Mouse (Mus musculus): ENCODE results near the gene Stambp.

The Stambp gene

GRCm38 (mm10) chr6:83568901-83569862 lies 3.3 kb downstream of the Stambp start:
- no peak for DNase-seq (ENCODE audit: low spot score)

- DNase-seq (ENCODE audit: low spot score), result no peak
Observed at GRCm38 (mm10) chr6:83555972-83556371, 16.6 kb downstream of the Stambp start.

GRCm38 (mm10) chr6:83548346-83548745 lies 24.2 kb downstream of the Stambp start:
- DNase-seq (ENCODE audit: low spot score), result no peak

DNA sequence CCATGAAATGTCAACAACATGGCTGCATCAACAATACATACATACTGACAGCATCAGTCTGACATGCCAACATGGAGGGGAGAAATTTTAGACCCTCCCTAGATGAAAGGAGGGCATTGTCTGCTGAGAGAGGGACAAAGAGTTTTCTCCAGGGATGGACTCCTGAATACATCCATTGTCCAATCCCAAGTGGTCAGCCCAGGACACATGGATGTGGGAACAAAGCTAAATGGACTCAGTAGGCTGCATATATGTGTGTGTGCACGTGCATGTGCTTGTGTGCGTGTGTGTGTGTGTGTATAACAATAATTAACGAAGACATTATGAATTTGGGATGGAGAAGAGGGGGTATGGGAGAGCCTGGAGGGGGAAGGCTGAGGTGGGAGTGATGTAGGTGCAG lies 26.8 kb downstream of the Stambp start:
- no peak for DNase-seq (ENCODE audit: low spot score)

- DNase-seq (ENCODE audit: low spot score), result no peak
Observed at GRCm38 (mm10) chr6:83541756-83542456, 30.6 kb downstream of the Stambp start.

- DNase-seq (ENCODE audit: low spot score), result no peak
Observed at GRCm38 (mm10) chr6:83540017-83540416, 32.5 kb downstream of the Stambp start.

- DNase-seq (ENCODE audit: low spot score), result no peak
Observed at GRCm38 (mm10) chr6:83536795-83537059, 35.8 kb downstream of the Stambp start.

GRCm38 (mm10) chr6:83536028-83536794 lies 36.3 kb downstream of the Stambp start, which contains the start of gene Actg2:
TSS of gene Actg2 (minus strand) at chr6:83536265.
- DNase-seq (ENCODE audit: low spot score), result no peak

DNA sequence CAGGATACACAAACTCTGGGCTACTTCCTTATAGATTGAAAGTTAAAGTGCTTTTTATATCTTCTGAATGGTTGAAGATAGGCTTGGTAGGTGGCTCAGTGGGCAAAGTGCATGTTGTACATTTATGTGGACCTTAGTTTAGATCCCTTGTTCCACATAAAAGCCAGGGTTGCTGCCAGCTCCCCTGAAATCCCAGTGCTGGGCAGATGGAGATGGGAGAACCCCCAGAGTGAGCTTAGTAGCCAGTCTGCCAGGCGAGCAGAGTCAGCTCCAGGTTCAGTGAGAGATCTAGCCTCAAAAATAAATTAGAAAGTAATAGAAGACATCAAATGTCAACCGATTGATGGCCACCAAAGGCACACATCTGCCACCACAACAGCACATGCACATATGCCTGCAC lies 39.9 kb downstream of the Stambp start:
- DNase-seq (ENCODE audit: low spot score), result no peak

DNA sequence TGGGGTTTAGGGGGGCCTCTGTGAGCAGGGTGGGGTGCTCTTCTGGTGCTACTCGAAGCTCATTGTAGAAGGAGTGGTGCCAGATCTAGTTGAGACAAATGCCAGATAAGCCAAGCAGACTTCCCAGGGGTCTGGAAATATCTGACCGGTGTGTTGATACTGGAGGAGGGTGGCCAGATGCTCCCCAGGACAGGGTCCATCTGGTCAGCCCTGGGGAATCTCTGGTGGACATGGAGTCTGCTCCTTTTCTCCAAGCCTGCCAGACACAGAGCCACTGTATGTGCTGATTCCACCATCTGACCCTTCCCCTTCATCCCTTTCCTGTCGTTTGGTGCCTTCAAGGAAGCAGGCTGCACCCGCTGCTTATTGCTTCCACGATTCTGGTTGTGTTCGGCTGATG lies 49.3 kb downstream of the Stambp start:
- DNase-seq (ENCODE audit: low spot score), result no peak

GRCm38 (mm10) chr6:83521784-83522183 lies 50.7 kb downstream of the Stambp start:
- DNase-seq (ENCODE audit: low spot score), result no peak

- DNase-seq (ENCODE audit: low spot score), result no peak
Observed at GRCm38 (mm10) chr6:83518637-83519036, 53.9 kb downstream of the Stambp start.

GRCm38 (mm10) chr6:83515172-83515571 lies 57.4 kb downstream of the Stambp start:
- DNase-seq (ENCODE audit: low spot score), result no peak

DNA sequence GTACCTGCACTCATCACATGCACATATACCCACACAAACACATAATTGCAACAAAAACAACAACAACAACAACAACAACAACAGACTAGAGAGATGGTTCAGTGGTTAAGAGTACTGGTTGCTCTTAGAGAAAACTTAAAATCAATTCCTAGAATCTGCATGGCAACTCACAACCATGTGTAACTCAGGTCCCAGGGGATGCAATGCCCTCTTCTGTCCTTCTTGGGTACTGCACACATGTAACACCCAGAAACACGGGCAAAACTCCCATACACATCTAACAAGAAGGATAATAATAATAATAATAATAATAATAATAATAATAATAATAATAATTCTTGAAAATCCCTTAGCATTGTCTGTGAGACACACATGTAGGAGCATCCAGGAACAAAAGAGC lies 60.0 kb downstream of the Stambp start:
- peak; percentile 62 for DNase-seq (ENCODE audit: low spot score)

- no peak for DNase-seq (ENCODE audit: low spot score)
Observed at GRCm38 (mm10) chr6:83510210-83510609, 62.3 kb downstream of the Stambp start.

DNA sequence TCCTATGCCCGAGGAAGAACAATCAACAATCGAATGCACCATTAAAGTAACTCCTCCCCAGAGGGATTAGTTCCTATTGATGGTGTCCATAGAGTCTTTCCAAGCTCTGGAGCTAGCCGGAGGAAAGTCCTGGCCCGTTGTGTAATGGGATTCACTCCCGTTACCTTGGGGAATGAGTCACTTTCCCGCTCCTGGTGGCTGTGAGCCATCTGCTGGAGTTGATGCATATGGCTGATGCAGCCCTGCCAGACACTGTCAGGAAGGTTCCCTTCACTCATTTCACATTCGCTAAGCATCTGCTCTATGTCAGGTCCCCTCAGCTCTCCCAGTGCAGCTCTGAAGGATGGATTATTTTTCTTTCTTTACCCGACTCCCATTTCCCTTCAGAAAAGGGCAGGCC lies 63.1 kb downstream of the Stambp start:
- no peak for DNase-seq (ENCODE audit: low spot score)

DNA sequence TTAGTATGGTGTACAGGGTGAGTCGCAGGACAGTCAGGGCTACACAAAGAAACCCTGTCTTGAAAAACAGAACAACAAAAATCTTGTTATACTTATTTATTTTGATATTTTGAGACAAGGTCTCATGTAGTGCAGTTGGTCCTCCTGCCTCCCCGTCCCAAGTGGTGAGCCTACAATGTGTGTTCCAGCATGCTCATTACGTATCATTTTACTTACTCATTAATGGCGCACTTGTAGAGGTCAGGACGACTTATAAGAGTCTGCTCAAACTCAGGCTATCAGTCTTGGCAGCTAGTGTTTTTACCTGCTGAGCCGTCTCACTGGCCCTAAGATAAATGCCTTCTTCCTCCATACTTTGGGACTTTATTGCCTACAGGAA lies 65.4 kb downstream of the Stambp start:
- DNase-seq (ENCODE audit: low spot score), result no peak

DNA sequence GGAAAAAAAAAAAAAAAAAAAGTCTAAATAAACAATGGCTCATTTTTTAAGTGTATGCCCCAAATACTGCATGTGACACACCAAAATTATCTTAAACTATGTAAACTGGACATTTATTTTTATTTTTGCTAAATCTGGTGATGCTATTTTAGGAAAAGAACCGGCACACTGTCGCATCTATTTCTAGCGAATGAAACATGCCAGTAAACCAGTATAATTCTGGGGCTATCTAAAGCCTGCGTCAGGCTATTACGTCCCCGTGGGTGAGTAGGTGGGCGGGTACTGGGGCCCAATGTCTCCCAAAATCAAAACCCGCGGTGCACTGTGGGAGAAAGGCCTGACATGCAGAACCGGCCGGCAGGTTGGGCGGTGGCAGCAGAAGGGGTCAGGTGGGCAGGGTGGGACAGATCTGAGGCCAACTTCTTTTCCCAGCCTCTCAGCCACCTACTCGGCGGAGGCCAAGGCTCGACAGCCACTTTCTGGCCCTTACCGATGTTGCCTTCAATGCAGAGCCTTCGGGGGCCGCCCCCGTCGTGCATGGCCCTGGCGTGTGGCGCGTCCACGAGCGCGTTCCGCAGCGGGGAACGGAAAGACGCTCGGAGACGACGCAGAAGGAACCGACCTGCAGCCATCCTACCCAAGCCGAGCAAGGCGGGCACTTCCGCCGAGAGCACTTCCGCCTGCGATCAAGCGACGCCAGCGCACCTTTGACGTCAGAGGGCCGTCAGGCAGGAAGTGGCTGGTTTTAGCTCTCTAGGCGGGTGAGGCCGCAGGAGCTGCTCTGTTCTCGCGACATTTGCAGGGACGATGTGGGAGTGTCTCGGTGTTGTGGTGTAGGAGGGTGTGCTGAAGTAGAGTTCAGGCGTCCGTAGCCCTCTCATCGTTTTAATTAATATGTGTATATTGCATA lies 66.0 kb downstream of the Stambp start, which contains the start of gene Dguok:
TSS of gene Dguok (minus strand) at position 712 of the 910 bp plus-strand sequence.
- peak; percentile 90 for DNase-seq (ENCODE audit: low spot score)

DNA sequence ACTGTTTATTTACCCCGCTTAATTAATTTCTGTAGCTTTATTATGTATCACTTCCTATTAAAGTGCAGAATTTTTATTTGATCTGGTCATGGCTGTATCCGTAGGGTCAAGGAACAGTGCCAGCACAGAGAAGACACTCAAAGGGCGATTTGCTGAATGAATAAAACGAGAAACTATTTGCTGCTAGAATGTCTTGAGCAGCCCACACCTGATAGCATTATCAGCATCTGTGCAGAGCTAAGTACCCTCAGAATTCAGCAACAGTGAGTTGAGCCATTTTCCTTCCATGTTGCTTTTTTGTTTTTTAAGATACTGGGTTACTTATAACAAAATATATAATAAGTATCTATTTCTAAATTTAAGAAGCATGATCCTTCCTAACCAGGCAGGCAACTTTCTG lies 67.0 kb downstream of the Stambp start:
- no peak for DNase-seq (ENCODE audit: low spot score)

DNA sequence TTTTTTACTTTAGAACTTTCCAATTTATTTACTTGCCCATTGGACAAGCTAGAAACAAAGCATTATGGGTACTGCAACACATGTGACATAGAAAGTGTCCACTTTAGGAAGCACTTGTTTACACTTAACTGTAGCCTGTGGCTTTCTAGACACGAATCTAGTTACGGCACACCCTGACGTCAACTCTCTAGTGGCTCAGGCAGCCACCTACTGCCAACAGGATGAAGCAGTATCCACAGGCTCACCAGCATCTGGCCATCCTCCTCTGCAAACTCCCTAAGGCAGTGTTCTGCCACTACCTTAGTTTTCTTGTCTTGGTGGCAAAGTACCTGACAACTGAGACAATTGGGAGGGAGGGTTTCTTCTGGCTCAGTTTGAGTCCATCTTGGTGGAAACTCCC lies 69.2 kb downstream of the Stambp start:
- DNase-seq (ENCODE audit: low spot score), result no peak

DNA sequence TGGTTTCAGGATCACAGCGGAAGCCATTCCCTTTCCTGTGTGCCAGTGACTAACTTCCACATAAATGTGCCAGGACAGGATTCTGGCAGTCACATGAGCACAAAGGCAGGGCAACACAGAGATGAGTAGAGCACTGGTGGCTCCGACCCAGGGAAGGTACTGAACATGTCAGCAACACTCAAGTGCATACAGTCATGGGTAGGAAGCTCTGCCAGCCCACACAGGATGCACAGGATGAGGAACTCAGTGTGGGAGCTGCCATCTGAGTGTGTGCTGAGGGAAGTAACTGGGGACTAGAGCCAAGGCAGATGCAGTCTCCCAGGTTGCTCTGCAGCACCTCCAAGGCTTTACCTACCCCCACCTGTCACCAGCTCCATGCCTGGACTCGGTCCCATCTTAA lies 69.9 kb downstream of the Stambp start:
- DNase-seq (ENCODE audit: low spot score), result no peak

Measured in layer of hippocampus, adult 9-10 months (tissue).